Mouse (Mus musculus): Measurements from ENCODE around the gene Skida1.
"Not testable (repeated sequence)": the region's sequence is repeated elsewhere in the genome, so short reads cannot be mapped to it uniquely, and the experiment has no call there.

Skida1 gene

DNA sequence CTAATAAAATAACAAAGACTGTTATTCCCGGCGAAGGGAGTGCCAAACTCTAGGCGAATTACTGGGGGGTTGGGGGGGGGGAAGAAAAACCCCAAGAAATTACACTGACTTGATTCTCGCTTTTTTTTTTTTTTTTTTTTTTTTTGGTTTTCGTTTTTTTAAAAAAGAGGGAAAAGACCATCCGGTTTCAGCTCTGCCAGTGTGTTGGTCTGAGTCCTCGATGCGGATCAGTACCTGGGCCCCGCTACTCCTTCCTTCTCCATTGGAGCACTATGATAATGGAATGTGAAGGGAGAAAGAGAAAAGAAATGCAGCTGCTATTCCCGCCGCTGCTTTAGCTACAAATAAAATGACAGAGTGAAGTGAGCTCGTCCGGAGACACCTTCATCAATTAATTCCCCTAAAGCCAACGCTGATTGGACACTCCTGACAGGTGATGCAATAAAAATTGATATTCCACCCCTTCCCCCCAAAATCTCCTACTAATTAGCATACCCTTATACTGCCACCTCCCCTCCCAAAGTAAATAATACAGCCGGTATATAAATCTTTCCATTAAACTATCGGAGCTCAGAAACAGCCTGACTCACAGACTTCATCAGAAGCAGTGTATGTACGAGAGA lies at the start of gene Skida1:
Skida1 (minus strand) TSS at position 599 of the 623 bp plus-strand sequence.
- peak; percentile 76 for DNase-seq (ENCODE audit: low spot score)

- no peak for DNase-seq (ENCODE audit: low spot score)
These were observed 47.0 kb upstream of the Skida1 start for GRCm38 (mm10) chr2:18095804-18096203.

GRCm38 (mm10) chr2:18094319-18094718 lies 45.5 kb upstream of the Skida1 start:
- no peak for DNase-seq (ENCODE audit: low spot score)

DNA sequence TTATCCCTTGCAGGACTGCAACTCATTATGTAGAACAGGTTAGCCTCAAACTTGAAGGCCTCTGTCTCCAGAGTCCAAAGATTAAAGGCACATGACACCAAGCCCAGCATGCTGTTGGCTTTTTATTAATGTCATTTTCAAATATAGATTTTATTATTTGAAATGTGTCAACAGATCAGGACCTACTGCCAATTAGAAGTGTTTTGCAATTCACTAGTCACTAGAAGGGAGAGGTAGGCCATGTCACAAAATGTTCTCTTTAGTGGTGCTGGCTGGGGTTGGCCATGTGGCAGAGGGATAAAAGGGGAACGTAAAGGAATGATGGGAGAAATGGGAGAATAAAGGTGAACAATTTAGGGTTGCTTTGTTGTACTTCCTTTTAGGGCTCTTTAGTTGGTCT lies 45.0 kb upstream of the Skida1 start:
- no peak for DNase-seq (ENCODE audit: low spot score)

GRCm38 (mm10) chr2:18087695-18088094 lies 38.8 kb upstream of the Skida1 start:
- not testable (repeated sequence) for DNase-seq (ENCODE audit: low spot score)

GRCm38 (mm10) chr2:18080182-18080860 lies 31.5 kb upstream of the Skida1 start:
- DNase-seq (ENCODE audit: low spot score) = no peak

DNA sequence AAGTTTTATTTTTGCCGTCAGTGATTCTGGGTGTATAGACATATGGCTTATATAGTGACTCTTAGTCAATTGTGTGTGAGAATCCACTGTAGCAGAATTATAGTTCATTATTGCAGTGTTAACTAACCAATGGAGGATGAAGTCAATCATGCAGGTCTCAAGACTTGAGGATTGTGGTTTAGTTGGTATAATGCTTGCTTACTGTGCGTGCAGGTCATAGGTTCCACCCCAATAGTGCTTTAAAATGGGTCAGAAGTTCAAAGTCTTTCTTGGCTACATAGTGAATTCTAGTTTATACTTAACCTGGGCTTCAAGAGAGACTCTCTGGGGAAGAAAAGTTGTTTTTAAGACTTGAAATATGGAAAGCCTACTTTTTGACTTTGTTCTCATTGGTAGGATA lies 23.1 kb upstream of the Skida1 start:
- no peak for DNase-seq (ENCODE audit: low spot score)

DNA sequence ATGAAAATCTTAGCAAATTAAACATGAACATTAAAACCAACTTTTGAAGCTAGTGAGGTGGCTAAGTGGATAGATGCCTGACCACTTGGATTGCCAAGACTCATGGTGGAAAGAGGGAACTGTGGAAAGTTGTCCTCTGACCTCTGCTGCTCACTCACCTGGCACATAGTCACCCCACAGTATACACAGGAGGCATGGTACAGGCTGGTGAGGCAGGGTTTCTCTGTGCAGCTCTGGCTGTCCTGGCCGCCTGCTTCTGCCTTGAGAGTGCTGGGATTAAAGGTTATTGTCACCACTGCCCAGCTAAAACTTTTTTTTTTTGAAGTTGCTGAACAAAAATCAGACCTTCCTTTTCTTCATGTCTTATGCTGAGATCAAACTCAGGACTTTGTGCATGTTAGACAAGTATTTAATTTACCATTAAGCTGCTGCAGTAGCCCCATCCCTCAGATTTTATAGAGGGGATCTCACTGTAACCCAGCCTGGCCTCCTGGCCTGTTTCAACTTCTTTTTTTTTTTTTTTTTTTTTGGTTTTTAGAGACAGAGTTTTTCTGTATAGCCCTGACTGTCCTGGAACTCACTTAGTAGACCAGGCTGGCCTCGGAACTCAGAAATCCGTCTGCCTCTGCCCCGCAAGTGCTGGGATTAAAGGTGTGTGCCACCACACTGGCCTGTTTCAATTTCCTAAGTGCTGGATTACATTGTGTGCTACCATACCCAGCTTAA lies 19.4 kb upstream of the Skida1 start:
- DNase-seq (ENCODE audit: low spot score) = no peak

DNA sequence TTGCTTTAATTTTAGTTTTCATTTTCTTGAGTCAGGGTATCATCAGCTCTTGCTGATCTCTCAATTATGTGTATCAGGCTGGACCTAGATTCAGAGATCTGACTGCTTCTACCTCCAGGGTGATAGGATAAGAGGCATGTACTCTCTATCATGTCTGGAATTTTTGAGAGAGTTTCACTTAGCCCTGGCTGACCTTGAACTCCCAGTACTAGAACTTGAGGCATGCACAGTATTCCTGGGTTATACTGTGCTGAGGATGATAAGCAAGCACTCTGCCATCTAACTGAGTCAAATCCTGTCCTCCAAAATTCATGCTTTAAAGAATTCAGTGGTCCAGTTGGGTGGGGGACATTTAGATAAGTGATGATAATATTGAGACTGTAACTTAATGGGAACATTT lies 17.6 kb upstream of the Skida1 start:
- DNase-seq (ENCODE audit: low spot score) = no peak

- DNase-seq (ENCODE audit: low spot score) = no peak
These were observed 16.8 kb upstream of the Skida1 start for GRCm38 (mm10) chr2:18065708-18066030.

GRCm38 (mm10) chr2:18064941-18065707 lies 16.3 kb upstream of the Skida1 start:
- DNase-seq (ENCODE audit: low spot score) = peak; percentile 78

- DNase-seq (ENCODE audit: low spot score) = peak; percentile 92
These were observed 15.6 kb upstream of the Skida1 start for GRCm38 (mm10) chr2:18064356-18064858.

DNA sequence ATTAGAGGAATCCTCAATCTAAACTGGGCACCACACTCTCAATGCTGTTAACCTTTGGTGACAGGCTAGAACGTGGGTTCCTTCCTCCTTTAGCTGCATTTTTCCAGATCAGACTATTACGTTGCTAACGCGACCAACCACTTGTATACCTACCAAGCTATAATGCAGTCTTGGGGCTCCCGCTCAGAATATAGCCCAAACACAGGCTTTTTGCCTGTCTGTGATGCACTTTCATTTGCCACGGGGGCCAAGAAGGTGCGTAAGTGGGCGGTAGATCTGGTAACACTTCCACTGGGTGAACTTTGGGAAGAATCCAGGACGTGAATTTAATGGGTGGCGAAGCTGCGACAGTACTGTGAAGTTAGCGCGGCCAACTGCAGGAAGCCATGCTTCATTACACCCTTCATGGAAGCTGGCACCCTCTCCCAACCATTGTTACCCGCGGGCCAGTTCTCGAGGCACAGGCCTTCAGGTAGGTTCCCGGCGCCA lies 15.0 kb upstream of the Skida1 start:
- peak; percentile 74 for DNase-seq (ENCODE audit: low spot score)

- peak; percentile 24 for DNase-seq (ENCODE audit: low spot score)
These were observed 11.5 kb upstream of the Skida1 start for GRCm38 (mm10) chr2:18060396-18060795.

DNA sequence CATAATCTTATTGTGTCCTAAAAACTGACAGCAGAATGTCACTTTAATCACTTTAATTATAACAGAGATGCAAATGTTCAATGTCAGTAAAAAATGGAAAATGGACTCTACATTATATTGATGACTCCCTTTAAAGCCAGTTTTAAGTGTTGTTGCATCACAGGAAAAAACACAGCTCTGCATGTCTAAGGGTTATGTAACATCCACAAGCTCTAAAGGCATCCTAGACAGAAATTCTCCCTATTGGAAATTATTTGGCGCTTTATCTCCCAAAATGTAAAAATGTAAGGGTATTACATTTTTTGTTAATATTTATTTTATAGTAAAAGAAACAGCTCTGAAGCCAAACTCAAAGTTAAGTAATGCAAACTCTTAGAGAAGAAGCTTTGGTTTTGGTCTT lies 11.0 kb upstream of the Skida1 start:
- DNase-seq (ENCODE audit: low spot score) = no peak

GRCm38 (mm10) chr2:18059063-18059462 lies 10.2 kb upstream of the Skida1 start:
- no peak for DNase-seq (ENCODE audit: low spot score)

DNA sequence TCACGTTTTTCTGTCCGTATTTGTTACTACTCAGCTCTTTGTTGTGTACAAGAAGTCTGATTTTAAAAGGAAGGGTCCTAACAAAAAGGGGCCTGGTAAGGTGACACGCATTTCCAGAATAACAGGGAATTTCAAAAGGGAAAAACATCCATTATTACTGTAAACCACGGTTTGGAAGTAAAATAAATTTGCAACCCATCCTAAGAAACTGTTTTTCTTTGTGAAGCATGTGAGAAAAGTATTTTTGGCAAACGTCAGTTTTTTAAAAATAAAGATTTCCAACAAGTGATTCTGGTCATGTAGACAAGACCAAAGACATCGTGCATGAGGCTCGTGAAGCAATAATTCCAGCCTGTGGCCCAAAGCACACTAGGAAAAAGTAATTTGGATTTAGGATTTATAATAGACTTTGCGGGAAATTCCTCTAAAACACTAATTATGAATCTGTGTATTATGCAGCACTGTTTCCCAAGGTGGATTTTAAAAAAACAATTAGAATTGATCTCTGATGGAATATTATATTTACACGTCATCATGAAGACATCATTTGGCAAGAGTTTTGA lies 9.4 kb upstream of the Skida1 start:
- DNase-seq (ENCODE audit: low spot score) = peak; percentile 39

DNA sequence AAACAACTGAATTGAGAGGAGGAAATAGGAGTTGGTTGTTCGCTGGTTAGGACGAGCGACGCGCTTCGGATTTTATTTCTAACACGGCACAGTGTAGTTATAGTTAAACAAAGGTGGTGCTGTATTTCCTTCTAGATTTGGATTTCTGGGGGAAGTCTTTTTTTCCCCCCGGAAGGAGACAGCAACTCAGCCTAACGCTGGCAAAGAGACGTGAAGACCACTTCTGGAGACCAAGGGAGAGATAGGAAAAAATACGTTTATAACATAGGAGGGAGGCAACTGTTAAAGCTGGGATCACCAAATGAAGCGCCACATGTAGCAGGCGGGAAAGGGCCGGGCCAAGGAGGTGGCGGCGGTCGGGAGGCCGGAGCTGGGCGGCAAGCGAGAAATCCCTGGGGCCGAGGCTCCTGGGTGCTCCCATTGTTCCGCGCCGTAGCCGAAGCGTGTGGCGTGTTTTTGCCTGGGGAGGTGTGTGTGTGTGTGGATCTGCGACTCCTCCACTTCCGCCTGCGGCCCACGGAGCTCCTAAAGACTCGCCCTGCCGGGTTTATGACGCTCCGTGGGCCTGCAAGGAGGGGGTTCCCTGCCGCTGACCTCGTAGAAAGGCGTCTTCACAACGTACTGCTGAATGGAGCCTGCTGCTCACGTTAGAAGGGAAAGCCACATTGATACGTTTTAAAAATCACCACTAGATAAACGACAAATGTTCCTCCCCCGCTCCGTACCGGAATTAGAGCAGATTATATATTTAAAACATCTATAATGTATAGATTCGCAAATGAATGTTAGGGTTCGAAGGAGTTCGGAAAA lies 8.7 kb upstream of the Skida1 start:
- peak; percentile 67 for DNase-seq (ENCODE audit: low spot score)

GRCm38 (mm10) chr2:18056786-18057255 lies 8.0 kb upstream of the Skida1 start:
- DNase-seq (ENCODE audit: low spot score) = peak; percentile 93

DNA sequence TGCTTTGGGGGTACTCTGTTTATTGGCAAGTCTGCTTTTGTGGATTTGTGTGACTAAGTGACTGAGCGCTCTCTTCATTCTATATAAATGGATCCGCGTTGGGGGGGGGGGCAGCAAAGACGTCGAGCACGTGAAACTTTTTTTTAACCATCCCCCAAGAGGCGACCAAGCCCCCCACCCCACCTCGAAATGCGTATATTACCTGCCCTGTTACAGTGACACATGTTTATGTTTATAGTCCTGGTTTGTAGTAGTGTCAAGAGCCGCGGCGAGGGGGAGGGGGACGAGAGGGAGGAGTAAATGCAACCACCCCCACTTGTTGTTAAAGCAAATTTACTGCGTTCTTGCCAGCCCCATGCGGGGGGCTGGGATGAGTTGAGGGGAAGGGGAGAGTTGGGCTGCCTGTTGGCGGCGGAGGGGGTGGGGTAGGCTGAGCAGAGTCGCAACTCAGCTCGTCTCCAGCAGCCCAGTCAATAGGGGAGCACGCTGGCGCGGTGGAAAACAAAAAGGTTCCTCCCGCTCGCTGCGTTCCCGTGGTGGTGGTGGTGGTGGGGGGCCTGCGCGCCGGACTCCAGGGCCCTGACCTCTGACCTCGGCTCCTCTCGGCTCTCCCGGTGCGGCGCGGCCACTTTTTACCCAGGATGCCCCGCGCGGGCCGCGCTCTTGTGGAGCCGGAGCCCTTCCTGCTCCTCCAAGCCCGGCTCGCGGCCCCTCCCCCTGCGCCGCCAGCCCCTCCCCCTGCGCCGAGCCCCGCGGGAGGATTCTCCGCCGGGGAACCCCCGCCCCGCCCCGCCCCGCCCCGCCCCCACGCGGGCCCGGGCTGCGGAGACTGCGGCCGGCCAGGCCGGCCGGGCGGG lies 7.3 kb upstream of the Skida1 start:
- DNase-seq (ENCODE audit: low spot score) = peak; percentile 97
